Mouse (Mus musculus) E14TG2a.4 (cell line): ENCODE measurements around the gene Bmpr2.
A peak's percentile ranks its signal among the peaks of the same experiment; 100 is the strongest.
"Not testable (repeated sequence)": the region's sequence is repeated elsewhere in the genome, so short reads cannot be mapped to it uniquely, and the experiment has no call there.

ENCODE experiments used
- H3K27me3 ChIP-seq: 2 replicates; pipeline ENCODE4 v1.6.1; 2014; ENCODE audit warnings: low read length, control low read depth; ENCODE audit not compliant: insufficient read depth
- H3K36me3 ChIP-seq: 2 replicates; pipeline ENCODE4 v1.6.1; 2014; ENCODE audit warnings: low read length, control low read depth; ENCODE audit not compliant: insufficient read depth
- H3K4me1 ChIP-seq: replicated peaks from 2 replicates; pipeline ENCODE4 v1.6.1; 2014; ENCODE audit warnings: low read depth, low read length, control low read depth
- H3K4me3 ChIP-seq: replicated peaks from 2 replicates; pipeline ENCODE4 v1.5.1; 2014; ENCODE audit warnings: mild to moderate bottlenecking, low read length
- H3K9me3 ChIP-seq: 2 replicates; pipeline ENCODE4 v1.6.1; 2014; ENCODE audit warnings: low read length, control low read depth
- CTCF ChIP-seq: conservative IDR thresholded peaks from 2 replicates; pipeline ENCODE4 v1.5.1; 2014; ENCODE audit warnings: low read length
- NANOG ChIP-seq: IDR thresholded peaks from 2 replicates; pipeline ENCODE4 v1.6.1; 2014; ENCODE audit warnings: borderline replicate concordance, low read length, mixed read lengths
- POU5F1 ChIP-seq: IDR thresholded peaks from 2 replicates; pipeline ENCODE4 v1.6.1; 2014; ENCODE audit warnings: low read length, borderline replicate concordance

Bmpr2 gene

GRCm38 (mm10) chr1:59749047-59749446 lies 14.2 kb upstream of the Bmpr2 start:
- H3K36me3 ChIP-seq: no peaks in the 10 kb centered on the region
- H3K4me1 ChIP-seq: peaks cover 11% of the 10 kb centered on the region
- no peak overlapping the region for H3K4me3 ChIP-seq
- no peak for TF ChIP-seq CTCF
- TF ChIP-seq POU5F1: no peak
- no peak for TF ChIP-seq NANOG
- no peaks in the 10 kb centered on the region for H3K27me3 ChIP-seq
- H3K9me3 ChIP-seq: no peaks in the 10 kb centered on the region

- not testable (repeated sequence) for H3K4me3 ChIP-seq, H3K4me1 ChIP-seq, H3K27me3 ChIP-seq, H3K9me3 ChIP-seq, H3K36me3 ChIP-seq
- peak; percentile 46 for TF ChIP-seq CTCF
Measured at GRCm38 (mm10) chr1:59749724-59750123, 13.5 kb upstream of the Bmpr2 start.

DNA sequence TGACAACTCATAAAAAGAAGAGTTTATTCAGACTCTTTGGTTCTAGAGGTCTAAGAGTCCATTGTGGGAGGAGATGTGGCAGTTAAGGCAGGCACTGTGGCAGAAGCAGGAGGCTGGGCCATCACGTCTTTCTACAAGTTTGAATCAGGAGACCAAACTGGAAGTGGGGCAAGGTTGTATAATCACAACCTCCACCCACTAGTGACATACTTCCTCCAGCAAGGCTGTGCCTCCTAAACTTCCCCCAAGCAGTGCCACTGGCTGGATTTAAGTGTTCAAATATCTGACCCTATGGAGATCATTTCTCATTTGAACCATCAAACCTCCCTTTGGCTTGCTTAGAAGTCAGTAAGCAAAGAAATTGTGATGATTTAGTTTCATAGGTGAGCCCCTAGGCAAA lies 7.9 kb upstream of the Bmpr2 start:
- Histone ChIP-seq H3K4me1 (no peaks in the 10 kb centered on the region), H3K9me3 (peaks cover 2% of the 10 kb centered on the region; the same call in 1 of the 2 replicates), H3K36me3 (no peaks in the 10 kb centered on the region), H3K27me3 (peaks cover under 1% of the 10 kb centered on the region; the same call in 1 of the 2 replicates), H3K4me3 (no peak overlapping the region)
- TF ChIP-seq CTCF (no peak), NANOG (no peak), POU5F1 (no peak)

GRCm38 (mm10) chr1:59758325-59758724 lies 4.9 kb upstream of the Bmpr2 start:
- Histone ChIP-seq H3K4me1 (peaks cover 7% of the 10 kb centered on the region), H3K9me3 (peaks cover 2% of the 10 kb centered on the region; the same call in 1 of the 2 replicates), H3K27me3 (peaks cover 6% of the 10 kb centered on the region; the same call in 1 of the 2 replicates)

GRCm38 (mm10) chr1:59762208-59762607 lies 992 bp upstream of the Bmpr2 start:
- no peaks in the 10 kb centered on the region for H3K36me3 ChIP-seq
- H3K4me3 ChIP-seq: peak overlapping the region; percentile 92
- no peak for TF ChIP-seq CTCF
- TF ChIP-seq NANOG: no peak
- TF ChIP-seq POU5F1: no peak
- H3K27me3 ChIP-seq: peaks cover 12% of the 10 kb centered on the region
- peaks cover 2% of the 10 kb centered on the region; the same call in 1 of the 2 replicates for H3K9me3 ChIP-seq
- peaks cover 21% of the 10 kb centered on the region for H3K4me1 ChIP-seq

More at GRCm38 (mm10) chr1:59758325-59758724, 4.9 kb upstream of the Bmpr2 start:
- H3K36me3 ChIP-seq: no peaks in the 10 kb centered on the region
- TF ChIP-seq CTCF: no peak
- TF ChIP-seq POU5F1: no peak
- no peak for TF ChIP-seq NANOG
- H3K4me3 ChIP-seq: no peak overlapping the region

- peaks cover 21% of the 10 kb centered on the region for H3K4me1 ChIP-seq
- no peaks in the 10 kb centered on the region; the same call in 1 of the 2 replicates for H3K36me3 ChIP-seq
- peaks cover 12% of the 10 kb centered on the region for H3K27me3 ChIP-seq
- H3K4me3 ChIP-seq: peak overlapping the region; percentile 92
- TF ChIP-seq CTCF (no peak), POU5F1 (no peak), NANOG (no peak)
- peaks cover 2% of the 10 kb centered on the region; the same call in 1 of the 2 replicates for H3K9me3 ChIP-seq
Measured at GRCm38 (mm10) chr1:59762651-59763163, 493 bp upstream of the Bmpr2 start.

DNA sequence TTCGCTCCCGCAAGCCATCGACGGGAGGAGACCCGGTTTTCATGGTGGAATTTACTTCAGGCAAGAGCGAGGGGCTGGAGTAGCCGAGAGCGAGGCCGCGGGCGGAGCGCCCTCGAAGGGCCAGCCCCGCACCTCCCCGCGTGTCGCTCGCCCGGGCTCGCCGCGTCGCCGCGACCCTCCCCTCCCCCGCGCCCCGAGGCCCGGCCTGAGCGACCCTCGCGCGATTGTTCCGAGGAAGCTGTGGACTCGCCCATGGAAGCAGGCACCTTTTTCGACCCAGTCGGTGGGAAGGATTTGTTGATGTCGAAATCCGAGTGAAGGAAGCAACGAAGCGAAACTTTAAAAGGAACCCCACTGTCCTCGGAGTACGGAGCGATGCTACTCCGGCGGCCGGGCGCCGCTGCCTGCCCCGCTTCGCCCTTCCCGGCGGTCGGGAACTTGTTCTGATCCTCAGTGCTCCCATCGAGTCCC lies 616 bp downstream of the Bmpr2 start:
- peaks cover 21% of the 10 kb centered on the region for H3K4me1 ChIP-seq
- H3K9me3 ChIP-seq: no peaks in the 10 kb centered on the region
- TF ChIP-seq NANOG (no peak), POU5F1 (no peak), CTCF (no peak)

DNA sequence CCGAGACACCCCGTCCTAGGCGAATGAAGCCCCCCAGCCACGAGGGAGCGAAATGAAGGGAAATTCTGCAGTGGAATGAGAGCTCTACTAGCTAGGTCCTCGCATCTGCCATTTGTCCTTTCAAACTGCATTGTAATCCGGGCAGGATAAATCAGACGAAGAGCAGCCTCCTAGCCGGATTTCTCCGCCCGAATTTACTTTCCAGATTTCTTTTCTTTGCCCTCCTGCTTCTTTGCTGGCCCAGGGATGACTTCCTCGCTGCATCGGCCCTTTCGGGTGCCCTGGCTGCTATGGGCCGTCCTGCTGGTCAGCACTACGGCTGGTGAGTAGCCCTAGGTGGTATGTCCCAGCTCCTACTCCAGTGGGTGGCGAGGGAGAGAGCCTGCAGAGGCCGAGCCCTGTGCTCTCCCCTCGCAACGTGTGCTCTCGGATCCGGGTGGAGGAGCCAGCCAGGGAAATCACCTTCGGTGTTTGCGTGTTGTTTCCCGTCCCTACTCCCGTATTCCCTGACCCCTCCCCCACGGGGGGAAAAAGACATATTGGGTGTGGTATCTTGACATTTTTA lies 1.3 kb downstream of the Bmpr2 start:
- no peaks in the 10 kb centered on the region for H3K9me3 ChIP-seq
- H3K27me3 ChIP-seq: peaks cover 12% of the 10 kb centered on the region
- no peak for TF ChIP-seq POU5F1
- no peak for TF ChIP-seq NANOG
- no peak for TF ChIP-seq CTCF
- H3K36me3 ChIP-seq: peaks cover 3% of the 10 kb centered on the region; the same call in 1 of the 2 replicates
- peak overlapping the region; percentile 92 for H3K4me3 ChIP-seq
- H3K4me1 ChIP-seq: peaks cover 21% of the 10 kb centered on the region

More for the DNA sequence above, 616 bp downstream of the Bmpr2 start:
- peak overlapping the region; percentile 92 for H3K4me3 ChIP-seq
- H3K27me3 ChIP-seq: peaks cover 12% of the 10 kb centered on the region
- H3K36me3 ChIP-seq: peaks cover 3% of the 10 kb centered on the region; the same call in 1 of the 2 replicates

DNA sequence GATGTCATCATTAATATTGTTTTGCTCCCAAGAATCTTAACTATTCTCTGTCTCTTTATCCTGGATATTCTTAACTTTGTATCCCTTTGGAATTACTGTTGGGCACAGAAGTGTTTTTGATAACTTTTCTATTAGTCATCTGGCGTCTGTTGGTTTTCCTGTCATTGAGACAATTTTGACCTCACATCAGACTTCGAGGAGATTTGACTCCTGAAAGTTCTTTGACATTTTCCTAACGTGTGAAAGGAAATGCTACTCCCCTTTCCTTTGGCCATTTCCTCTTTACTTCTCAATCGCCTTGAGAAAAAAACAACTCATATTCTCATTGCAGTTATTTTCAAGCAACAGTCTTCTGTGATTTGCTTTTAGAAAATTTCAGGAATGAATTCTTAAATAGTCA lies 2.1 kb downstream of the Bmpr2 start:
- peaks cover 3% of the 10 kb centered on the region; the same call in 1 of the 2 replicates for H3K36me3 ChIP-seq
- peak overlapping the region; percentile 92; the same call in 1 of the 2 replicates for H3K4me3 ChIP-seq
- TF ChIP-seq CTCF (no peak), POU5F1 (no peak), NANOG (no peak)
- H3K9me3 ChIP-seq: no peaks in the 10 kb centered on the region
- peaks cover 23% of the 10 kb centered on the region for H3K4me1 ChIP-seq
- peaks cover 12% of the 10 kb centered on the region for H3K27me3 ChIP-seq
